Mouse (Mus musculus) adipocyte (in vitro differentiated cells): ENCODE data around the gene Hlcs.

Source experiments
- DNase-seq: peaks from one replicate; pipeline ENCODE4 v3.0.0-alpha.2; 2016; ENCODE audit warnings: low spot score

Hlcs gene

DNA sequence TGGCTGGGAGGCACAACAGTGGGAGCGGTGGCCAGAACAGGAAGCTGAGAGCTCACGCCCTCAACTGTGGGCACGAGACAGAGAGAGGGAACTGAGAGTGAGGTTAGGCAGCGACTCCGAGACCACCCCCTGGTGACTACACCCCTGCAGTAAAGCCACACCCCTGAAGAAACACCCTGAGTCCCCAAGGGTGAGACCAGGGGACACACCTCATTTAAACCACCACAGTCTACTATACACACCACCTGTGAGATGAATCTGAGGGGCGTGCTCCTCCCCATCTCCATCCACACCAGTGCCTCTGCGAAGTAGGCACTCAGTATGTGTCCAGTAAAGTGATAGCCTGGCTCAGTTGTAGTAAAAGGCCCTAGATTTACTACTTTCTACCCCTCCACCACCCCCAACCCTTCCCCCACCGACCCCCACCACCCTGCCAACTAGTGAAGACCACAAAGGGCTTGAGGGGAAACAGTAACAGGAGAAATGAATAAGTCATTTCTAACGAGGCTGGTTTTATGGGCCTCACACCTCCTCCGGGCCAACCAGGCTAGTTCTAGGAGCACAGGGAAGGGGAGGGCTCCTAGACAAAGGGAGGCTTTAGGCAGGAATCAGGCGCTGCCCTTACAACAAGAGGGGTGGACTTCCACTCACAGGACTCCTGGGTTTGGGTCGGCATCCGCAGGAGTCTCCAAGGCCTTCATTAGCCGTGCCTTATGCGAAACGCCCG lies 67.2 kb downstream of the Hlcs start:
- no peak for DNase-seq

- DNase-seq = no peak
These were observed 72.2 kb downstream of the Hlcs start for GRCm38 (mm10) chr16:94241126-94241525.

DNA sequence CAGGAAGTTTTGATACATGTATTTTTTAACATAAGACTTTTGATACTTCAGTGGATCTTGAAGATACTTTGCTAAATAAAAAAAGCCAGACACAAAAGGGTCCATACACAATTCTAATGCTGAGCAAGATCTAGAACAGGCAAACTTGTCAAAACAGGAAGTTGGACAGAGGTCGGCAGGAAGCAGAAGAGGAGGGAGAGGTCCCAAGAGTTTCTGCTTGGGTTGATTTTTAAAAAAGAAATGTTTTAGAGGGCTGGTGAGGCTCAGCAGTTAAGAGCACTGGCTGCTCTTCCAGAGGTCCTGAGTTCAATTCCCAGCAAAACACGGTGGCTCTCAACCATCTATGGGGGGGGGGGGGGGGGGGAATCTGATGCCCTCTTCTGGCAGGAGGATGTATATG lies 73.2 kb downstream of the Hlcs start:
- DNase-seq = peak; percentile 32

GRCm38 (mm10) chr16:94239567-94239966 lies 73.8 kb downstream of the Hlcs start:
- DNase-seq = no peak

- DNase-seq = no peak
These were observed 74.2 kb downstream of the Hlcs start for GRCm38 (mm10) chr16:94239146-94239545.

- no peak for DNase-seq
These were observed 76.3 kb downstream of the Hlcs start for GRCm38 (mm10) chr16:94237130-94237484.

- no peak for DNase-seq
These were observed 76.9 kb downstream of the Hlcs start for GRCm38 (mm10) chr16:94236226-94237129.

DNA sequence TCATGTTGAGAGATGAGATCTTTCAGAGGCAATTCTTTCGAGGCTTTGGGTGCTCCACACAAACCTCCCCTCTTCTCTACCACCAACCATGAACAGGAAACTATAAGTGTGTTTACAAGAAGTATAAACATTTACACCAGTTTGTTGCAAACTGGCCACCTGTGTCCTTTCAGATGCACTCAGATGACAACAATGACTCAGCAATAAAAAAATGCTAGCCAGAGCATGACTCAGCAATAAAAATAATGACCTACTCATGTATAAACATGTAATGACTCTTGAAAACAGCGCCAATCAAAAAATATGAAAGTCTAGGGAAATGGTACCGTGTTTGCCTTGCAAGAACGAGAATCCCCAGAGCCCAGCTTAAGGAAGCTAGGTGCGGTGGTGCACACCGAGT lies 77.7 kb downstream of the Hlcs start:
- peak; percentile 18 for DNase-seq

- no peak for DNase-seq
These were observed 79.2 kb downstream of the Hlcs start for GRCm38 (mm10) chr16:94234202-94234601.

GRCm38 (mm10) chr16:94230909-94231575 lies 82.3 kb downstream of the Hlcs start:
- no peak for DNase-seq

DNA sequence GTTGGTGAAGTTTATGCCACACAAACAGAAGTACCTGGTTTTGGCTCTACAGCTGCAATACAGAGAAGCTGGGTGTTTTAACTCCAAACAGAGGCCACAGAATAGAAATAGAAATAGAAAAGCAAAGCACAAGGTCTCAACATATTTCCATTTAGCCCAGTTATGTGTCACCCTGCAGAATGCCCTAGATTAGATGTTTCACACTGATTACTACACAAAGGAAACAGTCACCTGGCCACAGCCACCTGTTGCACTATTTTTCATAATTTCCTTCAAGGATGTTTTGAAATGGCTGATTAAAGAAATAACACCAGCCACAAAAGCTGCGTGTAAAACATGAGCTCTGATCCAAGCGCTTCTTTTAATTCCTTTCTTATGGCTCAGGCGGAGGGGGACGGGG lies 82.9 kb downstream of the Hlcs start:
- DNase-seq = no peak

- DNase-seq = no peak
These were observed 83.5 kb downstream of the Hlcs start for GRCm38 (mm10) chr16:94229890-94230289.

DNA sequence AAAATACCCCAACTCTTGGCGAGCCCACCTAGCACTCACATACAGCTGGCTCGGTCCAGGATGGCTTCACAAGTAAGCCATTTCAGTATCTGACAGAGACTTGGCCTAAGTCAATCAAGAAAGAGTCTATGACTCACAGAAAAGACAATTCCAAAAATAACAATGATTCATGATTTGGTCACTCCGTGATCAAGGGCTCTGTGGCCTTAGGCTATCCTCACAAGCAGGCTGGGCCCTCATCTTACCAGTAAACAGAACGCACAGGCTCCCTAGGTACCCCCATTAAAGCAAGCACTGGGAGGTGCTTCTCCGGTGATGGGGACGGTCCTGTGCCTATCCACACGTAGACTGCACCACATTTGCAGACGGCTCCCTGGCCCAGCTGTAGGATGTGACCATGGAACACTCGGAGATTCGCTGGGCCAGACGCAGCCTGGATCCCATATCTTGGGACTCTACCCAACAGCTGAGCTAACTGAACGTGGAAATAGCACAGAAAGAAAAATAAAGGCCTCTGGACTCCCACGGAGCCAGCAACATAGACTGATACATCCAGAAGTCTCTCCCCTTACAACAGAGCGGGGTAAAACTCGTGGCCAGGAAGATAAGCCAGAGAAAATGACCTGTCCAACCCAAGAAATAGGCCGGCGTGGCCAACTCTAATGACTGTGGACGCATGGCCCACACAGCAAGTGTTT lies 84.4 kb downstream of the Hlcs start:
- DNase-seq = peak; percentile 70

DNA sequence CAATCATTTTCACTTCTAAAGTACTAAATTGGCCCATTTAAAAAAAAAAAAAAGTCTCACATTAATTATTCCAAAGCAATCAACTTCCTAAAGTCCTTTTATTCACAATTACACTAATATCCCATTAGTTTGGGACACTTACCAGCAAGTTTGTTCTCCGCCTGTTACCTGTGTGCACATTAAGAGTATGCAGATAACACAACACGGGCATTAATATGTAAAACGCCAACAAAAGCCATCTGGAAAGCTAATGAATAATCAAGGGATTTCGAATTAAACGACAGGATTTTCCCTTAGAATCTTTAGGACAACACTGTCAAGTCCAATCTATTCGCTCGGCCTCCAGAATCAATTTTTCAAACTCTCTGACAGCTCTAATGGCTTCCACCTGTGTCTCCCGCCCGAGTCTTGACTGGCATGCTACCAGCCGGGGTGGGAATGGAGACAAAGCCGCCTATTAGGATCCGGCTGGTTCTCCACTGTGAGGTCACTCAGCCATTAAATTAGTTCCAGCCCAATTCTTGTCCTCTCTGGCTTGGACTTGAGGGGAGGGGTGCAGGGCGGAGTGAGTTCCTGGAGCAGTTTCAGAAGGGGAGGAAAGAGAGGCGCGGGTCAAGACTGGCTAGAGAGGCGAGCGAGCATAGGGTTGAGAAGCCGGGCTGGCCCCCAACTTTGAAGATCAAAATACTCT lies 85.9 kb downstream of the Hlcs start:
- peak; percentile 29 for DNase-seq

DNA sequence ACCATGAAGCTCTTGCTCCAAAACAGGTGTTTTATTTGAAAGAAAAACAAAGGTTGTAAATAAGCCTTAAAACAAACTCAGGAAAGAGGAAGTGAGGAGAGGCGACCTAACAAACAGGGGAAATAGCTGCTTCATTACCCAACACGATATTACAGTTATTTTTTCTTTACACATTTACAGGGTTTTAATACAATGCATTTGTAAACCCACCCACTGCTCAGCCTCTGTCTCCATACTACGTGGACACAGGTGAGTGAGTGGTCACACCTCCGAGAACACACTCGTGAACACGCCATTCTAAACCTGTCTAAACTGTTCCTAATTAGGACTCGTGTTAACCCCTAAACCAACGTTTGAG lies 90.0 kb downstream of the Hlcs start:
- DNase-seq = no peak

GRCm38 (mm10) chr16:94222646-94223362 lies 90.6 kb downstream of the Hlcs start:
- DNase-seq = peak; percentile 26

DNA sequence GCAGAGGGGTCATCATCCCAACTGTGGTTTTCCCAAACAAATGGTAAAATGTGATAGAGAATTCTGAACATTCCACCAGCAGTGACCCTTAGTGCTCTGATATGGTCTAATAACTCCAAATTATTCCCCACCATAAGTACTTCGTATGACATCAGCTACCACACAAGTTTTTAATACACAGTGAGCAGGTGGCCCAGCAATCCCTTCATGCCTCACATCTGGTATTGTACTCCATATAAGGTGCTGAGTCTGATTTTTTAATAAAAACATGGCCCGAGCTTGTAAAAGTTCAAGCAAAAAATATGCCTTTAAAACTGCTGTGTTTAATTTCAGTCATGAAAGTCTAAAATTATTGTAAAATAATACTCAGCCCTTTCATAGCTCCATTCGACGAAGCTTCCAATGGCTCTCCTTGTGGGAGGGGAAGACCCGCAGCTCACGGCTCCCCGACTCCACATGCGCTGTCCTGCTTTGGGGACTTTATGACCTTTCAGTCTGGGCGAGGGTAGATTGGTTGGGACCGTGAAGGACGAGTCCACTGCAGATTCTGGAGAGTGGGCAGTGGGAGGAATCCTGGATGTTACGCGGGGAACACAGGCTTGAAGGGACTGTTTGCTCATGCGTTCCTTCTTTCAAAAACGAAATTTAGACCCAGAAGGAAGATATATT lies 102.5 kb downstream of the Hlcs start:
- DNase-seq = no peak

- DNase-seq = peak; percentile 76
These were observed 103.7 kb downstream of the Hlcs start for GRCm38 (mm10) chr16:94209626-94210025.

DNA sequence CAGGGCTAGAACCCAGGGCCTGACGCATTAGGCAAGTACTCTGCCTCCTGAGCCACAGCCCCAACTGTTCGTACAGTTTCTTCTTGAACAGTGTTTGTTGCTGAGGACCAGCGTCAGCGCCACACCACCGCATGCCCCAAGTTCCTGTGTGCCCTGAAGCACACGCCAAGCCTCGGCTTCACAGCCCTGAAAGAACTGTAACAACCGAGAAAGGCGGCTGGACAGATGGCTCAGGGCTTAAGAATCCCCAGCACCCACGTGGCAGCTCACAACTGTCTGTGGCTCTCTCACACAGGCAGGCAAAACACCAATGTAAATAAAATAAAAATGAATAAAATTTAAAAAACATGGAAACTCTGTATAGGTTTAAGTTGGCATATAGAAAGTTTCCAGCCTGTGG lies 104.5 kb downstream of the Hlcs start:
- DNase-seq = no peak

- no peak for DNase-seq
These were observed 105.2 kb downstream of the Hlcs start for GRCm38 (mm10) chr16:94208152-94208551.
